Mouse (Mus musculus) lung, embryonic 16.5 days (tissue): Measurements from ENCODE around the gene Mllt11. TPM values are rescaled to one million over a fixed set of nuclear protein-coding genes. Genes with fewer than 3 reads are reported as not detected.
"Not testable (repeated sequence)": the region's sequence is repeated elsewhere in the genome, so short reads cannot be mapped to it uniquely, and the experiment has no call there.

ENCODE experiments used
- ATAC-seq: fragments of 200-750 bp; cut with Nextera tagmentation; 2 replicates; pipeline ENCODE4 v1.8.0; 2017; ENCODE audit warnings: low read depth, mild to moderate bottlenecking, moderate library complexity
- H3K27ac ChIP-seq: fragments of 300-500 bp; sonication (generic); 2 replicates; pipeline ENCODE4 v1.5.1; 2014; ENCODE audit warnings: mild to moderate bottlenecking, control low read depth, low read length
- H3K27me3 ChIP-seq: fragments of 300-500 bp; sonication (generic); 2 replicates; pipeline ENCODE4 v1.6.1; 2014; ENCODE audit warnings: low read depth, low read length, mixed read lengths; ENCODE audit not compliant: control insufficient read depth, insufficient read depth
- H3K36me3 ChIP-seq: fragments of 300-500 bp; sonication (generic); 2 replicates; pipeline ENCODE4 v1.6.1; 2014; ENCODE audit warnings: low read length; ENCODE audit not compliant: control insufficient read depth, insufficient read depth
- H3K4me1 ChIP-seq: fragments of 300-500 bp; sonication (generic); replicated peaks from 2 replicates; pipeline ENCODE4 v1.6.1; 2014; ENCODE audit warnings: low read length, mixed read lengths; ENCODE audit not compliant: control insufficient read depth, insufficient read depth
- H3K4me2 ChIP-seq: fragments of 300-500 bp; sonication (generic); 2 replicates; pipeline ENCODE4 v1.6.1; 2014; ENCODE audit warnings: low read depth, low read length, control low read depth
- H3K4me3 ChIP-seq: fragments of 300-500 bp; sonication (generic); 2 replicates; pipeline ENCODE4 v1.5.1; 2014; ENCODE audit warnings: mild to moderate bottlenecking, low read length, control low read depth
- H3K9ac ChIP-seq: fragments of 300-500 bp; sonication (generic); 2 replicates; pipeline ENCODE4 v1.6.1; 2014; ENCODE audit warnings: low read length, control low read depth
- H3K9me3 ChIP-seq: fragments of 300-500 bp; sonication (generic); 2 replicates; pipeline ENCODE4 v1.6.1; 2016; ENCODE audit warnings: low read length; ENCODE audit not compliant: control insufficient read depth
- WGBS: fragments of 180-500 bp; shearing (Covaris S2); extraction: QIAGEN DNeasy Blood & Tissue Kit; methylation state at CpG from one replicate; pipeline ENCODE4 v1.1.7; 2014; 5-methylcytosine and 5-hydroxymethylcytosine counted together
- polyA plus RNA-seq: library from polyadenylated mRNA; unstranded; fragments of >200 nt; fragmentation: Nextera tagmentation; extraction: Ambion mirVana; gene quantifications from 2 replicates; pipeline ENCODE4 v1.2.1, GENCODE M21; 2015

Mllt11 gene
- polyA plus RNA-seq, 1 experiment from 2014 or later: 12.0 TPM

DNA sequence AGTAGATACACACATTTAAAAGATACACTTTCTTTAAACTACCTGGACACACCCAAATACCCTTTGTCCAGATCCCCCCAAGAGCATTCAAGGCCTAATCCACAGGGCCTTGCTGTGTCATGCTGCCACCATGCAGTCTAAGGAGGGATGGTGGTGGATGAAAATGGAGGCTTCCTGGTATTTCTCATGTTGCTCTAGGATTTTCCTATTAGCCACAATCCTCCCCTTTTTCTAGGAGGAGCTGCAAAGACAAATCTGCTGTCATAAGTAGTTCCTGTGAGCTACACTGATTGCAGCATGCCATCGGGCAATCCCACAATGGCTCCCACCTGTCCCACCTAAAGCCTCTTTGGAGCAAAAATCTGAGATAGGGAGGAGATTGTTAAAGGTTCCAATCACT is 4.8 kb downstream of the Mllt11 start:
- H3K4me3 ChIP-seq: peak overlapping the region; percentile 95
- 0 out of 2 replicates have a peak overlapping the region, but pooled peaks have one; percentile 21 for H3K27ac ChIP-seq
- ATAC-seq: no peak
- H3K27me3 ChIP-seq: no peaks in the 10 kb centered on the region
- peak overlapping the region; percentile 88 for H3K4me2 ChIP-seq
- peaks cover 32% of the 10 kb centered on the region for H3K4me1 ChIP-seq
- 5% methylated on average over 1 of the region's 1 CpGs for WGBS
- no peaks in the 10 kb centered on the region for H3K9me3 ChIP-seq
- H3K36me3 ChIP-seq: peaks cover 21% of the 10 kb centered on the region
- H3K9ac ChIP-seq: peak overlapping the region; percentile 45

DNA sequence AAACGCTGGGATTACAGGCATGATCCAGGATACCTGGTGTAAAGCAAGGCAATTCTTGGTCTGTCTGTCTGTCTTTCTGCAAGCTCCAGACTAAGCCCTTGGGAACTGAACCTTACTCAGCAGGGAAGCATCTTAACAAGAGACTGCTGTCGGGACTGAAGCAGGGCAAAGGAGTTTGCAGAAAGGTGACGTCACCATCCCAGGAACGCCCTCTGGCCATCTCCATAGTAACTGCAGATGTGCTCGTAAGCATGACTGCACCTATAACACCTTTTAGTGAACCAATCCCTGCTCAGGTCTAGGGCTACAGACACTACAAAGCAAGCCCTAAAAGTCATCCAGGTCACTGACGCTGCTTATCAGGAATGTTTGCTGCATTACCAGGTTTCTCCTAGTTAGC is 7.7 kb downstream of the Mllt11 start:
- H3K27me3 ChIP-seq: no peaks in the 10 kb centered on the region
- no peak for ATAC-seq
- 43% methylated on average over 6 of the region's 6 CpGs for WGBS
- H3K4me3 ChIP-seq: no peak overlapping the region
- H3K36me3 ChIP-seq: peaks cover 18% of the 10 kb centered on the region
- H3K9ac ChIP-seq: no peak overlapping the region
- H3K4me1 ChIP-seq: peaks cover 13% of the 10 kb centered on the region
- no peak overlapping the region for H3K27ac ChIP-seq
- H3K9me3 ChIP-seq: no peaks in the 10 kb centered on the region
- no peak overlapping the region for H3K4me2 ChIP-seq

DNA sequence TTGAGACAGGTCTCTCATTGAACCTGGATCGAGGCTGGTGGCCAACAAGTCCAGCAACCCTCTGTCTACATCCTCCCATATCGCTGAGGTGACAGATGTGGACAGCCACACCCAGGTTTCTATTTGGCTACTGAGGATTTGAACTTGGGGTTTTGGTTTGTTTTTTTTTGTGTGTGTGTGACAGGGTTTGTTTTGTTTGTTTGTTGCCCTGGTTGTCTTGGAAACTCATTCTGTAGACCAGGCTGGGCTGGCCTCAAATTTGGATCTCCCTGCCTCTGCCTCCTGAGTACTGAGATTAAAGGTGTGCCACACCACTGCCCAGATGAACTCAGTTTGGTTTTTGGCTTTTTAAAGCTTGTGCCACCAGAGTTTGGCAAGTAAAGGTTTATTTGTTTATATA is 8.9 kb downstream of the Mllt11 start:
- peaks cover 18% of the 10 kb centered on the region for H3K36me3 ChIP-seq
- H3K27ac ChIP-seq: no peak overlapping the region
- WGBS: 93% methylated on average over 2 of the region's 2 CpGs
- peaks cover 13% of the 10 kb centered on the region for H3K4me1 ChIP-seq
- H3K9ac ChIP-seq: no peak overlapping the region
- H3K4me2 ChIP-seq: no peak overlapping the region
- no peaks in the 10 kb centered on the region for H3K27me3 ChIP-seq
- H3K4me3 ChIP-seq: no peak overlapping the region
- H3K9me3 ChIP-seq: no peaks in the 10 kb centered on the region
- ATAC-seq: no peak

DNA sequence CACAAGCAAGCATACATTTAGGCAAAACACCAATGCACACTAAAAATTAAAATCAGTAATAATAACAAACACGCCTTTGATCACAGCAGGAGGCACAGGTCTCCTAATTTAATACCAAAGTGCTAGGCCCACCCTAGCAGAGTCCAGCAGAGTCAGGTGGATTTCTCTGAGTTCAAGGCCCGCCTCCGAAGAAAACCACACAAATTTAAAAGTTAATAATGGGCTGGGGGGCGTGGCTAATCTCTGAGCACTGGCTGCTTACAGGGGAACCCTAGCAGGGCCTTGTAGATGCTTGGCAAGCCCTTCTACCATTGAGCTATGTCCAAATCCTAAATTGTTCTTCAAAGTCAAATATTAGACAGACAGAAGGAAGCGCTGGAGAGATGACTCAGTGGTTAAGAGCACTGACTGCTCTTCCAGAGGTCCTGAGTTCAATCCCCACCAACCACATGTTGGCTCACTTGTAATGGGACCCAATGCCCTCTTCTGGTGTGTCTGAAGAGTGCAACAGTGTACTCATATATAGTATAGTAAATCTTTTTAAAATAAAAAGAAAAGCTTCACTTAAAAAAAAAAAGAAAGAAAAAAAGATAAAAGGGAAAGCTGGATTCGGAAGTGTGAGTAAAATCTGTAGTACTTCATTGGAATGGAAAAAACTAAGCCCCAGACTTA is 13.4 kb downstream of the Mllt11 start:
- Histone ChIP-seq H3K27ac (peak overlapping the region; percentile 100), H3K36me3 (peaks cover 14% of the 10 kb centered on the region), H3K4me1 (peaks cover 7% of the 10 kb centered on the region), H3K4me3 (peak overlapping the region; percentile 72), H3K27me3 (no peaks in the 10 kb centered on the region), H3K9me3 (no peaks in the 10 kb centered on the region), H3K9ac (peak overlapping the region; percentile 99), H3K4me2 (peak overlapping the region; percentile 59)
- 70% methylated on average over 6 of the region's 6 CpGs for WGBS
- ATAC-seq: no peak

DNA sequence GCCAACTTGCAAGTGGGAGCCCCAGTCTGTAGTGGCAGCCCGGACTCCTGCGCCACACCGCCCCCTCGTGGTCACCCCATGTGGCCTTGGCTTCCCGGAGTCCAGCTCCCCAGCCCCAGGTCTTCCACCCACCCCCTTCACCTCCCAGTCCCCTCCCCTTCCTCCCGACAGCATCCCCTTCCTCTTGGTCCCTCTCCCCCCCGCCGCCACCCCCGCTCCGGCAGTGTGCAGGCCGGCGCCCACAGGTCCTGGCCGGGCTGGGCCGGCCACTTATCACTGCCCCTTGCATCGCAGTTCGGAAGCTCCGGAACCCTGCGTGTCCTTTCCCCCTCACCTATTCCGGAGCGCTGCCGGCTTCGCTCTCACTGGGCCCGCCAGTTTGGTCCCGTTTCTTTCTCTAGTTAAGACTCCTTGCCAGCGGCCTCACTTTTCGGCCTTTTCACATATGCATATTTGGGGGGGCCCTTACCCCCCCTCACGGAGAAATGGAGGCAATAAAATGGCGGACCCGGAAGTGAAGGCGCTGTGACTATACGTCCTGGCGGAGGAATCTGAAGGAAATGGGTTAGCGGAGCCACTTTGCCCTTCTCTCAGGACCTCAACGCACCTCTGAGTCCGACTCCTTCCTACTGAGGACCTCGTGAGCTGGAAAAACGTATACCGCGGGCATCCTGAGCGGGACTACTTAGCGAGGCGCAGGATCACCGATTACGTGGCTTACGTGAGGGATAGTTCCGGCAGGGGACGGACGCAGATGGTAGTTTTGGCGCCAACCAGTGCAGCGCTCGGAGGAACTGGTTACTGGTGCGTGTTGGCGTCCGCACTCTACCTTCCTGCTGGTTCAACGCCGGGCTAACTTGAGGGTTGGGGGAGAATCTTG is 14.5 kb downstream of the Mllt11 start, which contains the start of gene Gabpb2:
Gene Gabpb2 (minus strand): TSS at position 662 of the 880 bp plus-strand sequence.
- WGBS: under 1% methylated on average over 51 of the region's 56 CpGs
- Histone ChIP-seq H3K4me3 (peak within 1 kb of the TSS; percentile 72), H3K36me3 (peaks cover 9% of the 10 kb centered on the region)

DNA sequence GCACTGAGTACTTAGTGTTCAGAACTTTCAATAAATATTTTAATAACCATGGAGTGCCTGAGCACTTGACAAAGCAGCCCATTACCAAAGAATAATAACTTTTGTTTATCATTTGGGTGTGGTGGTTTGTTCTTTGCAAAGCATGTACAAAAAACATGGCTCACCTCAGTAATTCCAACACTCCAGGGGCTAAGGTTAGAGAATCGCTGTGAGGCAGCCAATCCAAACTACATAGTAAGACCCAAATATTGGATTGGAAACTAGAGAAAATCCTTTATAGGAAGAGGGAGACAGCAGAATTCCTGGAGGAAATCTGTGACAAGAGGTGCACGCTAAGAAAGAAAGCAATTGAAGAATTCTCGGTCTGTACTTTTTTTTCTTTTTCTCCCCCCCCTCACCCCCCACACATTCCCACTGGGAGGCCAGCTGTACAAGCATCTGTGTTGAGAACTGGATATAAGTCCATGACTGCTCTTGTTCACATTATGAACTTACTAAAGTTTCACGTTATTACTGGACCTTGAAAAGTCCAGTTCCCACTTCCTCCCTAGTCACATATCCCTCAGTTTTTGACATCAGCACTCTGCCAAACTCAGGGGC is 15.2 kb downstream of the Mllt11 start:
- WGBS: 6% methylated on average over 4 of the region's 4 CpGs
- H3K4me1 ChIP-seq: peaks cover 7% of the 10 kb centered on the region
- H3K9me3 ChIP-seq: no peaks in the 10 kb centered on the region
- H3K9ac ChIP-seq: peak overlapping the region; percentile 99
- peak overlapping the region; percentile 72 for H3K4me3 ChIP-seq
- peak overlapping the region; percentile 59 for H3K4me2 ChIP-seq
- H3K36me3 ChIP-seq: peaks cover 9% of the 10 kb centered on the region
- H3K27me3 ChIP-seq: no peaks in the 10 kb centered on the region
- peak; percentile 39 for ATAC-seq
- peak overlapping the region; percentile 100 for H3K27ac ChIP-seq

More for the DNA sequence above, 14.5 kb downstream of the Mllt11 start, which contains the start of gene Gabpb2:
- H3K4me2 ChIP-seq: peak within 1 kb of the TSS; percentile 59
- H3K9ac ChIP-seq: peak within 1 kb of the TSS; percentile 99
- H3K4me1 ChIP-seq: peaks cover 7% of the 10 kb centered on the region
- peak within 1 kb of the TSS; percentile 100 for H3K27ac ChIP-seq
- no peaks in the 10 kb centered on the region for H3K27me3 ChIP-seq
- H3K9me3 ChIP-seq: no peaks in the 10 kb centered on the region
- peak; percentile 94 for ATAC-seq

DNA sequence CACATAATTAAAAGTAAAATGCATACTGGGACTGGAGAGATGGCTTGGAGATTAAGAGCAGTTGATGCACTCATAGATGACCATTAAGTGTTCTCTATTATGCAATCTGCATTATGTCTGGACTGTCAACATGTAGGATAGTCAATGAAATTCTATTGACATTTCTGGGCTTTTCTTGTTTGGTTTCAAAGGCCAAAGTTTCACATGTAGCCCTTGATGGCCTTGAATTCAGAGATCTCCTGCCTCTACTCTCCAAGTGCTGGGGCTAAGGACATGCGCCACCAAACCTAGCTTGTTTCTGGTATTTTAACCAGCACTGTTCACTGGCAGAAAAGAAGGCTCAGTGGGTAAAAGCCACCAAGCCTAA is 18.4 kb downstream of the Mllt11 start:
- no peak overlapping the region for H3K27ac ChIP-seq
- H3K4me1 ChIP-seq: peaks cover 7% of the 10 kb centered on the region
- peaks cover 5% of the 10 kb centered on the region for H3K36me3 ChIP-seq
- H3K4me3 ChIP-seq: no peak overlapping the region
- no peak overlapping the region for H3K4me2 ChIP-seq
- no peaks in the 10 kb centered on the region for H3K9me3 ChIP-seq
- H3K9ac ChIP-seq: no peak overlapping the region
- no peak for ATAC-seq
- WGBS: 91% methylated on average over 1 of the region's 1 CpGs
- H3K27me3 ChIP-seq: no peaks in the 10 kb centered on the region

DNA sequence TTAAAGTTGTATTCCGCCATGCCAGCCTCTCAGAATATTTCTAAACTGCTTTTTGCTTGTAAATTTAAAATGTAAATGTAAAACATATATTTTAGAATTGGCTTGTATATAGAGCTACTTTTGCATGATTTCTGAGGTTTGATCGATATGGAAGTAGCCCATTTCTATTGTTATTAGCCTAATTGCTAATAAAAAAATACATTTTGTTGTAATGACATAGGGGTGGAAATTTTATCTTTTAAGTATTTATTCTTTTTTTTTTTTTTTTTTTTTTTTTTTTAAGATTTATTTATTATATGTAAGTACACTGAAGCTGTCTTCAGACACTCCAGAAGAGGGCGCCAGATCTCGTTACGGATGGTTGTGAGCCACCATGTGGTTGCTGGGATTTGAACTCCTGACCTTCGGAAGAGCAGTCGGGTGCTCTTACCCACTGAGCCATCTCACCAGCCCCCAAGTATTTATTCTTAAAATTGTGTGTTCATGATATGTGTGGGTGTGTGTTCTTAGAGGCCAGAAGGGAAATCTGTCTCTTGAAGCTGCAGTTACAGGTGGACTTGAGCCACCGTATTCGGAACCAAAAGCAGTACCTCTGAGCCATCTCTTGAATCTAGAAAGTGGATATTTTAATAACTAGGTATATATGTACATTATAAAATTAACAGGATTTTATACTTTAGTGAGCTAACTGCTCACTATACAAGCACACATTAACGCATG is 18.9 kb downstream of the Mllt11 start:
- H3K9me3 ChIP-seq, H3K4me1 ChIP-seq, H3K27me3 ChIP-seq, ATAC-seq, H3K9ac ChIP-seq, H3K36me3 ChIP-seq, H3K4me2 ChIP-seq, H3K27ac ChIP-seq, H3K4me3 ChIP-seq: not testable (repeated sequence)
- 93% methylated on average over 7 of the region's 10 CpGs for WGBS
